Mouse (Mus musculus) CH12.LX (cell line): ENCODE data around the gene 4931406P16Rik. TPM values are rescaled to one million over a fixed set of nuclear protein-coding genes. Genes with fewer than 3 reads are reported as not detected.
A peak's percentile ranks its signal among the peaks of the same experiment; 100 is the strongest.

ENCODE experiments used
- DNase-seq: peaks from one replicate; pipeline ENCODE4 v3.0.0-alpha.2; 2013; ENCODE audit errors: extremely low read depth
- H3K27ac ChIP-seq: 2 replicates; pipeline ENCODE4 v1.5.1; 2012; ENCODE audit warnings: low read depth, mild to moderate bottlenecking, control low read depth, moderate library complexity; ENCODE audit not compliant: insufficient read depth
- H3K27me3 ChIP-seq: replicated peaks from 2 replicates; pipeline ENCODE3; 2012; ENCODE audit warnings: inconsistent platforms
- H3K36me3 ChIP-seq, 2 experiments: replicated peaks in 1 of 2; 2 replicates each; pipeline versions ENCODE3 to v1.6.1; 2012; ENCODE audit warnings: inconsistent platforms in 1 of 2, low read length in 1 of 2, mild to moderate bottlenecking in 1 of 2, mixed read lengths in 1 of 2, moderate library complexity in 1 of 2; ENCODE audit not compliant: control insufficient read depth in 1 of 2, insufficient read depth in 1 of 2
- H3K4me1 ChIP-seq, 2 experiments: 2 replicates each; pipeline ENCODE4 v1.6.1; 2012; ENCODE audit warnings: inconsistent platforms in 1 of 2, moderate library complexity in 1 of 2; ENCODE audit not compliant: insufficient read depth in 2 of 2, control insufficient read depth in 1 of 2
- H3K4me2 ChIP-seq: 2 replicates; pipeline ENCODE4 v1.6.1; 2012; ENCODE audit warnings: low read depth, mild to moderate bottlenecking, control low read depth; ENCODE audit not compliant: poor library complexity, insufficient read depth, severe bottlenecking
- H3K4me3 ChIP-seq, 3 experiments: fragments of 150-350 bp in 1 of 3; sonication (generic) in 1 of 3; replicated peaks in 1 of 3; 2 replicates each; pipeline versions ENCODE3 to v1.5.1; 2011 to 2012; ENCODE audit warnings: low read depth in 2 of 3, low read length in 2 of 3, mild to moderate bottlenecking in 2 of 3, moderate library complexity in 2 of 3, control low read depth in 1 of 3, improper control_type of control experiment in 1 of 3, inconsistent platforms in 1 of 3, mixed read lengths in 1 of 3; ENCODE audit not compliant: poor library complexity in 1 of 3
- H3K79me2 ChIP-seq: replicated peaks from 2 replicates; pipeline ENCODE4 v1.6.1; 2012; ENCODE audit warnings: mild to moderate bottlenecking, moderate library complexity; ENCODE audit not compliant: control insufficient read depth, poor library complexity, insufficient read depth, severe bottlenecking; ENCODE audit errors: extremely low read depth
- H3K9ac ChIP-seq: 2 replicates; pipeline ENCODE4 v1.6.1; 2012; ENCODE audit warnings: low read depth, mild to moderate bottlenecking, control low read depth, moderate library complexity; ENCODE audit not compliant: insufficient read depth
- H3K9me3 ChIP-seq: replicated peaks from 2 replicates; pipeline ENCODE3; 2012; ENCODE audit warnings: low read length, inconsistent platforms, mixed read lengths
- CHD2 ChIP-seq: IDR thresholded peaks from 2 replicates; pipeline ENCODE4 v1.6.1; 2011; ENCODE audit warnings: low read length, improper control_type of control experiment
- E2F4 ChIP-seq: IDR thresholded peaks from 2 replicates; pipeline ENCODE4 v1.6.1; 2011; ENCODE audit warnings: low read depth, low read length, improper control_type of control experiment; ENCODE audit not compliant: insufficient replicate concordance
- ETS1 ChIP-seq: conservative IDR thresholded peaks from 2 replicates; pipeline ENCODE4 v1.6.1; 2012; ENCODE audit warnings: low read depth, mild to moderate bottlenecking, inconsistent platforms, low read length, improper control_type of control experiment, moderate library complexity
- GABPA ChIP-seq: IDR thresholded peaks from 2 replicates; pipeline ENCODE4 v1.6.1; 2012; ENCODE audit warnings: low read depth, low read length, improper control_type of control experiment, inconsistent platforms; ENCODE audit not compliant: insufficient replicate concordance
- HCFC1 ChIP-seq: IDR thresholded peaks from 2 replicates; pipeline ENCODE4 v1.6.1; 2012; ENCODE audit warnings: low read depth, mild to moderate bottlenecking, inconsistent platforms, low read length, improper control_type of control experiment
- JUND ChIP-seq: conservative IDR thresholded peaks from 2 replicates; pipeline ENCODE4 v1.6.1; 2011; ENCODE audit warnings: low read depth, low read length, improper control_type of control experiment
- KAT2A ChIP-seq: IDR thresholded peaks from 2 replicates; pipeline ENCODE4 v1.6.1; 2012; ENCODE audit warnings: low read length, improper control_type of control experiment, inconsistent platforms; ENCODE audit not compliant: insufficient replicate concordance
- MXI1 ChIP-seq: IDR thresholded peaks from 2 replicates; pipeline ENCODE4 v1.6.1; 2011; ENCODE audit warnings: mild to moderate bottlenecking, low read depth, low read length, improper control_type of control experiment
- NRF1 ChIP-seq: IDR thresholded peaks from 2 replicates; pipeline ENCODE4 v1.6.1; 2014; ENCODE audit warnings: low read depth, mild to moderate bottlenecking, inconsistent platforms, low read length, improper control_type of control experiment, moderate library complexity
- POLR2AphosphoS2 ChIP-seq: IDR thresholded peaks from 2 replicates; pipeline ENCODE4 v1.6.1; 2011; ENCODE audit warnings: low read depth, low read length, improper control_type of control experiment
- SIN3A ChIP-seq: IDR thresholded peaks from 2 replicates; pipeline ENCODE4 v1.6.1; 2012; ENCODE audit warnings: low read length, improper control_type of control experiment, inconsistent platforms
- TBP ChIP-seq: conservative IDR thresholded peaks from 2 replicates; pipeline ENCODE4 v1.6.1; 2011; ENCODE audit warnings: low read depth, low read length, improper control_type of control experiment
- TCF12 ChIP-seq: IDR thresholded peaks from 2 replicates; pipeline ENCODE4 v1.6.1; 2014; ENCODE audit warnings: low read depth, mild to moderate bottlenecking, inconsistent platforms, low read length, improper control_type of control experiment
- UBTF ChIP-seq: IDR thresholded peaks from 2 replicates; pipeline ENCODE4 v1.6.1; 2012; ENCODE audit warnings: low read depth, mild to moderate bottlenecking, inconsistent platforms, low read length, improper control_type of control experiment, moderate library complexity
- ZC3H11A ChIP-seq: IDR thresholded peaks from 2 replicates; pipeline ENCODE4 v1.6.1; 2012; ENCODE audit warnings: low read depth, mild to moderate bottlenecking, inconsistent platforms, low read length, improper control_type of control experiment
- ZKSCAN1 ChIP-seq: IDR thresholded peaks from 2 replicates; pipeline ENCODE4 v1.6.1; 2012; ENCODE audit warnings: low read depth, inconsistent platforms, low read length, improper control_type of control experiment, borderline replicate concordance
- ZNF384 ChIP-seq: IDR thresholded peaks from 2 replicates; pipeline ENCODE4 v1.6.1; 2012; ENCODE audit warnings: low read depth, low read length, improper control_type of control experiment, inconsistent platforms
- dilution Hi-C: fragments of 300-500 bp; cut with MboI; formaldehyde crosslinking; loops from 2 replicates; pipeline ENCODE4 v1.14.3; 2020; ENCODE audit warnings: low sequenced_read_pairs; ENCODE audit not compliant: extremely low pct_unique_long_range_greater_than_20kb, extremely low pct_ligation_motif_present
- in situ Hi-C: fragments of 300-500 bp; cut with MboI; formaldehyde crosslinking; loops from 3 replicates; pipeline ENCODE4 v1.14.3; 2019; ENCODE audit warnings: low sequenced_read_pairs, low pct_ligation_motif_present, low pct_unique_long_range_greater_than_20kb, mixed read lengths
- polyA plus RNA-seq: library from polyadenylated mRNA; unstranded; fragments of >175 nt; gene quantifications from 2 replicates; pipeline ENCODE4 v1.2.1, GENCODE M21; 2012; ENCODE audit warnings: low read depth; ENCODE audit not compliant: insufficient read length
- total RNA-seq, 2 experiments: library from RNA; depleted of rRNA; stranded (reverse); fragments of 300-350 nt in 1 of 2; fragments of >200 nt in 1 of 2; gene quantifications; 2 replicates each; pipeline ENCODE4 v1.2.3; 2012 to 2014

4931406P16Rik gene
- total and polyA plus RNA-seq, 3 experiments = 10.0 to 15.6 (median 11.7) TPM

DNA sequence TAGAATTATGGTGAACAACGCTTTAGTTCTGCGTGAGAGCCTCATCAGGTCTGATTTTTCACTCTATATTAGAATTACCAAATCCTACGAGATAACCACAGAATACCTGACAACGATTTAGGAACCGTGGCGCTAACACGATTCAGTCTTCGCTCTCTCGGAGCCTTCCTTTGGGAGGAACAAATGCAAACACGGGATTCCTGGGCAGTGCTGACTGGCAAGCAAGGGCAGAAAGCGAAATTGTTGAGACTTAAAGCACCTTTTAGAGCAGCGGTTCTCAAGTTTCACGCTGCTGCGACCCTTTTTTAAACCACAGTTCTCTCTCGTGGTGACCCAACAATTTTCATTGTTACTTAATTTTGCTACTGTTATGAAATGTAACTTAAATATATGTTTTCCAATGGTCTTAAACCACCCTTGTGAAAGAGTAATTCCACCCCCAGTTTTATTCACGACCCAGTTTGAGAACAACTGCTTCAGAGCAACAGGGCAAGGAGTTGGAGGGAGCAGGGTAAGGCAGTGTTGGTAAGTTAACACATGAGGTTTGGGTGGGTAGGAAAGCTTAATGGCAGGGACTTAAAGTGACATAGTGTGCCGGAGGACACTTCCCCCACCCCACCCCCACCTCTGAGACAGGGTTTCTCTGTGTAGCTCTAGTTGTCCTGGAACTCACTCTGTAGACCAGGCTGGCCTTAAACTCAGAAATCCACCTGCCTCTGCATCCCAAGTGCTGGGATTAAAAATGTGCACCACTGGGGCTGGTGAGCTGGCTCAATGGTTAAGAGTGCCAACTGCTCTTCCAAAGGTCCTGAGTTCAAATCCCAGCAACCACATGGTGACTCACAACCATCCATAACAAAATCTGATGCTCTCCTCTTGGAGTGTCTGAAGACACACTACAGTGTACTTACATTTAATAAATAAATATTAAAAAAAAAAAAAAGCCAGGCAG is 78.5 kb downstream of the 4931406P16Rik start:
- peak; percentile 31 for DNase-seq
- Histone ChIP-seq H3K9ac (peak overlapping the region; percentile 82), H3K79me2 (peaks cover under 1% of the 10 kb centered on the region; the same call in 1 of the 2 replicates), H3K9me3 (no peaks in the 10 kb centered on the region), H3K4me3 (peak overlapping the region; percentile 55 to 93 (median 75)), H3K27me3 (no peaks in the 10 kb centered on the region), H3K4me2 (peak overlapping the region; percentile 66), H3K27ac (peak overlapping the region; percentile 30), H3K36me3 (peaks cover 22 to 38% of the 10 kb centered on the region in 2 experiments), H3K4me1 (peaks cover 0 to 37% of the 10 kb centered on the region in 2 experiments; a peak in 2 of 4 replicates)
- in situ Hi-C loops = loop anchor here (5.0 kb wide), 1 partner anchor 68 kb away; the partner anchor contains the start of gene Uba2
- TF ChIP-seq E2F4 (no peak), GABPA (no peak), SIN3A (no peak; the same call in 1 of the 2 replicates), JUND (no peak), HCFC1 (no peak), ZKSCAN1 (no peak), KAT2A (no peak), ZNF384 (no peak), NRF1 (no peak), ETS1 (0 out of 2 replicates have a peak, but pooled peaks have one; percentile 8), TBP (peak; percentile 2; the same call in 1 of the 2 replicates), ZC3H11A (no peak), POLR2AphosphoS2 (no peak), UBTF (no peak), CHD2 (0 out of 2 replicates have a peak, but pooled peaks have one; percentile 51), TCF12 (no peak), MXI1 (no peak; the same call in 1 of the 2 replicates)
- dilution Hi-C loops = no loop called here
